Mouse (Mus musculus) lung, adult 2 months (tissue): Measurements from ENCODE around the gene Thada. TPM values are rescaled to one million over a fixed set of nuclear protein-coding genes. Genes with fewer than 3 reads are reported as not detected.

Experiments
- DNase-seq: peaks from one replicate; pipeline ENCODE4 v3.0.0; 2022
- H3K4me1 ChIP-seq: fragments of 200-500 bp; 2 replicates; pipeline ENCODE4 v1.6.1; 2011; ENCODE audit warnings: low read length; ENCODE audit not compliant: control insufficient read depth, insufficient read depth
- H3K4me3 ChIP-seq: fragments of 200-500 bp; replicated peaks from 2 replicates; pipeline ENCODE3; 2011; ENCODE audit warnings: low read depth, mild to moderate bottlenecking, control low read depth, low read length; ENCODE audit errors: extremely low read depth
- CTCF ChIP-seq: fragments of 200-500 bp; IDR thresholded peaks from 2 replicates; pipeline ENCODE4 v1.5.1; 2011; ENCODE audit warnings: mild to moderate bottlenecking, low read length, control low read depth; ENCODE audit not compliant: insufficient read depth
- POLR2A ChIP-seq: fragments of 200-500 bp; IDR thresholded peaks from 2 replicates; pipeline ENCODE4 v1.6.1; 2011; ENCODE audit warnings: low read depth, mild to moderate bottlenecking, control low read depth, low read length, borderline replicate concordance; ENCODE audit errors: extremely low read depth
- WGBS: fragments of 180-500 bp; shearing (Covaris S2); methylation state at CpG from one replicate; pipeline ENCODE4 v1.1.7; 2018; 5-methylcytosine and 5-hydroxymethylcytosine counted together
- polyA plus RNA-seq: library from polyadenylated mRNA; depleted of rRNA; stranded (reverse); fragments of >200 nt; gene quantifications from 2 replicates; pipeline ENCODE4 v1.2.3, GENCODE M21; 2012

The Thada gene
- polyA plus RNA-seq, 1 experiment: 12.8 TPM

DNA sequence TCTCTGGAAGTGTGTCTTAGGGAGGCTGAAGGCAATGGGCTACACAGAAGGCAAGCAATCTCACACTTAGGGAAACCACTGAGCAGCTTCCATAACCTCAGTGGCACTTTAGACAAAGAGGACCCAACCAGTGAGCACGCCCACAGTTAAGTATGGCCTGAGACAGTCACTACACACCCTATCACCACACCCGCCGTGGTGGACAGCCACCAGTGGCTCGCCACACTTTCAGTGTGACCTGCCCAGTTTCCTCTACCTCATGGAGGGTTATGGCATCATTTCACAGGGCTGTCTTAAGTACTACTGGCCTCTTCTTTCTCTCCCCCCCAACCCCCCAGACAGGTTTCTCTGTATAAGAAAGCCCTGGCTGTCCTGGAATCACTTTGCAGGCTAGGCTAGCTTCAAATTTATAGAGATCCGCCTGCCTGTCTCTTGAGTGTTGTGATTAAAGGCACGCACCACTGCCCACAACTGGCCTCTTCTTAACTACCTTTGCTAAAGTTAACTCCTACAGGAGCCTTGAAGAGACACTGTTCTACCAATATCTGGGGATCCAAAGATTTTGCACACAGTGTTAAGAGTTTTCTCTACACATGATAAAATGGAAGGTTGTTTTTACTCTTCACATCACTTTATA is 194.3 kb downstream of the Thada start:
- WGBS: 86% methylated on average over 6 of the region's 6 CpGs
- Histone ChIP-seq H3K4me1 (peaks cover 32% of the 10 kb centered on the region), H3K4me3 (no peak overlapping the region)
- TF ChIP-seq POLR2A (no peak), CTCF (no peak)
- DNase-seq: no peak

DNA sequence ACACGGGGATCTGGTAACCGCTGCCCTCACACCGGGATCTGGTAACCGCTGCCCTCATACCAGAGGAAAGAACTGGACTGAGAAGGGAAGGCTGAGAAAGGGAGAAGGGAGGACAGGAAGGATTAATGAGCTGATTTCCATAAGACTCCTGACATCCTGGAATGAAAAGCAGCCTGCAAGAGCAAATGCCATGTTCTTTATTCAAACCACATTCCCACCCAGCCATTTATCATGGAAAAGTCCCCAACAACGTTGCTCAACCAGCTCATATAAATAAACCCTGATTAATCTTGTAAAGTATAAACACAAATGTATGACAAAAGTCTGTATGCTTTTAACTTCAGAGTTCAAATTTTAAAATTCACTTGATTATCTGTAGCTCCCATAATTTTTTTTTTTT is 196.3 kb downstream of the Thada start:
- no peak for DNase-seq
- peaks cover 46% of the 10 kb centered on the region for H3K4me1 ChIP-seq
- TF ChIP-seq CTCF: no peak
- no peak for TF ChIP-seq POLR2A
- WGBS: 74% methylated on average over 5 of the region's 5 CpGs
- H3K4me3 ChIP-seq: no peak overlapping the region

DNA sequence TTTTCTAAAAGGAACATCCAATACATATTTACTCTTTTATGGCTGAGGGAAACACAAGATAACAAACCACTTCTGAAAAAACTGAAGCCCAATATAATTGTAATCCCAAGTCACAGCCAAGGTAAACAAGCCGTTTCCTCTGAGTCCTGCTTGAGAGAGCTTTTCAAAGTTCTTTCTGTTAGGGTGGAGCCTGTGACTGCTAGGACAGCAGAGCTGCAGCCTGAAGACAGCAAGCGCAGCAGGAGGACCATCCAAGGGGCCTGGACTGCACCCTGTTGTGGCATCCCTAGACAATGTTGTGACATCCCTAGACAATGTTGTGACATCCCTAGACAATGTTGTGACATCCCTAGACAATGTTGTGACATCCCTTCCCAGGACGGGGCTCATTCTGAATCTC is 197.6 kb downstream of the Thada start:
- DNase-seq: no peak
- 17% methylated on average over 3 of the region's 3 CpGs for WGBS
- TF ChIP-seq POLR2A (no peak), CTCF (no peak)
- Histone ChIP-seq H3K4me1 (peaks cover 44% of the 10 kb centered on the region), H3K4me3 (no peak overlapping the region)

DNA sequence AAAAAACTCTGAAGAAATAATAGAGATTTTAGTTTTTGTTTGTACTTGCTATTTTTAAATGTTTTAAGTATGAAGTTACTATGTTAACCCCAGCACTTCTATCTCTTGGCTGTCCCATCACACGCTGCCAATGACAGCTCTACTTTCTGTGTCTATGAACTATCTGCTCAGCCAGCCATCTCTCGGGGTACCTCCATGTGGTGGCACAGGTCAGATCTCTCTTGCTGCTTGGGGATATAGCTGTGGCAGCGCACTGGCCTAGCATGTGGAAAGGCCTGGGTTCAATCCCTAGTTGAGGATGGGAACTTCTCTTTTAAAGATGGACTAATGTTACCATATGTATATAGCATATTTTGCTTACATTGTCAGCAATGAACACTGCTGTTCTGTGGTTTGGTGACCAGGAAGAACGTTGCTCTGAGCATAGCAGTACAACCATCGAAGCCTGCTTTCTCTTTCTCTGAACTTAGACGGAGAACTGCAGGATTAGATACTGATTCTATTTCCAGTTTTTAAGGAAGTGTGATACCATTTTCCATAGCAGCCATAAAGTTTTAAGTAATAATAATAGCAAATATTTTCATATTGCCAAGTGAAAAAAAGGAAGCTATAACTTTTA is 198.4 kb downstream of the Thada start:
- TF ChIP-seq POLR2A (no peak), CTCF (no peak)
- H3K4me3 ChIP-seq: no peak overlapping the region
- DNase-seq: no peak
- 70% methylated on average over 6 of the region's 6 CpGs for WGBS
- H3K4me1 ChIP-seq: peaks cover 35% of the 10 kb centered on the region

DNA sequence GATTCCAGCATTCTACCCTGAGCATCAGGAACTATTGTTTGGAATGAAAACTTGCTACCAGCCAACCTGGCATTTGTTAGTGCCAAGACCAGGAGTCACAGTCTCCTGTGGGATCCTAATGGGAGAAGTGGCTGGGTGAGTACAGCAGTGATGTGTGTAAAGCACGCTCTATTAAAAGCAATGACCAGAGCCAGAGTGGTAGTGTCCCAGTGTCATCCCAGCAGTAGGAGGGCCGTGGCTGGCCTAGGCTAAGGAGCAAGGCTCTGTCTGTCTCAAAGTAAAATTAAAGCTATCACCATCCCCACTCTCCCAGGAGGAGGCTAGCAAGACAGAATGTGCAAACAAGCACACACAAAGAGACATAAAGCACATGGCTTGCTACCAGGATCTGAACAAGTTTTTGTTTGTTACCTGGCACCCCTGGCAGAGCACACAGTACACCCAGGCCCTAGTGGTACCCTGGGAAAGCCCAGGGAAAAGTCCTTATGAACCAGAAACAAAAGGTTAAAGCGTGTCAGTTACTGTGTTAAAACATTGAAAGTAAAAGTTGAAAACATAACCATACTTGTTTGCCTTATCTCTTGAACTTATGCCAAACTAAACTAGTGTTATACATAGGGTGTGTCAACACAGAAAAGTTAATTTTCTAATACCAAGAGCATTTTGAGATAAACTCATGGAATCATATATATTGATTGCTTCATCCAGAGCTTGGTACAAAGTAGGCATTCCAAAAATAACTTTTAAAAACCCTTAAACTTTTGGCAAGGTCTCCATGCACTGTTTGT is 199.7 kb downstream of the Thada start:
- DNase-seq: no peak
- 51% methylated on average over 3 of the region's 3 CpGs for WGBS
- TF ChIP-seq POLR2A: no peak
- no peak for TF ChIP-seq CTCF
- no peak overlapping the region for H3K4me3 ChIP-seq
- peaks cover 35% of the 10 kb centered on the region for H3K4me1 ChIP-seq

DNA sequence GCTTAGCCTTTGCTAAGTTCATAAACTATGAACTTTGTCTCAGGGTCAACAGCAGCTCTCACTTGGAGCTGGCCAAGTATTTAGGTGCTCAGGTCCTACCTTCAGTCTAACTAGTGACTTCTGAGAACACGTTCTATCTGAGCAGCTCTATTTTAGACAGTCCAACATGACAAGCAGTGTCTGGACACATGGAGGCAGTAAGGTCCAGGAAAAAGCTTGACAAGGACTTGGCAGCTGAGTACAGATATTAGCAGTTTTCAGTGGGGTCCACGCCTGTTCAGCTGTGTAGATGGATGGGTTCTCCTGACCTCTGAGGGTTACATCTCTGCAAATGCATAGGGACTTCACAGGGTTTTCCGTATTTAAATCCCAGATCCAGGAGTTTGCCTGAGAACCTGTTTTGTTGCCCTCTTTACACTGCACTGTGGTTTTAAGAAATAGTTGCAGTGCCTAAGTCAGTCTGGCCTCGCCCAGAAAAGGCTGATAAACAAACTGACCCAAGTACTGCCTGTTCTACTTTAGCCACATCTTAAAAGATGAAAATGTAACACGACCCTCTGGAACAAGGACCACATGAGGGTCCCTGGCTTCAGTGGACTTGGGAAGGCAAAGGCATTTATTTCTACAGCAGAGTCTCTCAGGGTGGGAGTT is 200.4 kb downstream of the Thada start:
- TF ChIP-seq POLR2A (no peak), CTCF (0 out of 2 replicates have a peak, but pooled peaks have one; percentile 7)
- peaks cover 35% of the 10 kb centered on the region for H3K4me1 ChIP-seq
- H3K4me3 ChIP-seq: no peak overlapping the region
- WGBS: 33% methylated on average over 5 of the region's 5 CpGs
- DNase-seq: no peak

DNA sequence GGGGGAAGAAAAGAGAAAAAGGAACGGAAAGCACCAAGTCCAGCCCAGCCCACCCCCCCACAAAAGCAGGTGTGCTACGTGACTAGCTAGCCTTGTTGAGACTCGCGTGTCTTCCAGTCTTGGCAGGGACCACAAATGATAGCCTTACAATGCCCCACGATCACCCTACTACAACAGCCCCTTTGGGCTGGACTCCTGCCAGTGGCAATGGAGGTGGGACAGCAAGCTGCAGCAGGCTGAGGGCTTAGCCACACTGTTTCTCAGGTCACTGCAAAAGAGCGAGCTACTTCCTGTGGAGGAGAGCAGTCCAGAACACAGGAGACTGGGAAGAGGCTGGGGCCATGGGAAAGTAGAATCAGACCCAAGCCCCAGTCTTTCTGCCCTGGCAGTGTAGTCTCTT is 201.7 kb downstream of the Thada start:
- H3K4me1 ChIP-seq: peaks cover 35% of the 10 kb centered on the region
- H3K4me3 ChIP-seq: no peak overlapping the region
- DNase-seq: no peak
- WGBS: 76% methylated on average over 6 of the region's 6 CpGs
- TF ChIP-seq CTCF (no peak), POLR2A (no peak)

DNA sequence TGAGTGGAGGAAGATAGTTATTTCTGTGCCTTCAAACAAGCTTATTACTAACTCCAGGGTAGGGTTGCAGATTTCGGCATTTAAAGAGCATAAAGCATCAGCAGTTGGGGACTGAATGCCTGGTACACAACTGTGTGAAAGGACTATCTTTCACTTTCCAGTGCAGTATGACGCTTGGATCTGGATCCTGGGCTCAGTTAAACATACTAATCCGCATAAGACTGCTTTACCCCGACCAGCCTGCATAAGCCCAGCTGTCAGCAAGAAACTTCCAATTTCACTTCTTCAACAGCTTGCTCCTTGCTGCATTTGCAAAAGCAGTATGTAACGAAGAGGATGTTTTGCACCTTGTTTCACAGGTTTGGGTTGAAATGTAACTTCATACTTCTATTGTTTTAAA is 202.4 kb downstream of the Thada start:
- no peak for DNase-seq
- peaks cover 34% of the 10 kb centered on the region for H3K4me1 ChIP-seq
- 81% methylated on average over 5 of the region's 5 CpGs for WGBS
- TF ChIP-seq POLR2A: no peak
- no peak for TF ChIP-seq CTCF
- H3K4me3 ChIP-seq: no peak overlapping the region

DNA sequence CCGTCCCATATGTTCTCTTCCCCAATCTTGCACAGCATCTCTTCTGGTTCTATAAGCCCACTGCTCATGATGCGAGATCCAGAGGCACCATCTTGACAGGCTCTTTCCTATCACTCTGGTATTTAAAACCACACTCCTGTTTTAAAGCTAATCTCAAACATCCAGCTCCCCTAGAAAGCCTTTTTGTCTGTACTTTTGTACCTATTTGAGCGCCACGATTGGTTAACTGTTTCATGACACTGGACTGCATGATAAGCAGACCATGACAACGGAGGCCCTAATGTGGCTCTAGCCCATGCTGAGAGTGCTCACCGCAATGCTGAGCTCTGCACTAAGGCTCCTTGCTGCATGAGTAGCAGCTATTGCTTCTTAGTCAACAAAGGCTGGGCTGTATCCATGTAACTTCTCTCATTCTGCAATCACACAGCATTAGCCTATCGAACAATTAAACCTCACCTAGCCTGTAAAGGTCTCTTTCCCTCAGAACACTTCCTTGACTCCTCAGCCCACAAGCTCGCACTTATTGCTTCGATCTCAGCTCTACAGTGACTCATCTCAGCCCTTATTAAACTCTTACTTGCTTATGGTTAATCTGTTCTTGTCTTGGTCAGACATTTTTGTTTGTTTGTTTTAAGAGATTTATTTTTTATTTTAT is 203.6 kb downstream of the Thada start:
- whole genome bisulfite sequencing: 92% methylated on average over 9 of the region's 9 CpGs
- DNase-seq: no peak
- Histone ChIP-seq H3K4me3 (no peak overlapping the region), H3K4me1 (peaks cover 25% of the 10 kb centered on the region)
- TF ChIP-seq POLR2A: no peak
